Mouse (Mus musculus): ENCODE data around the gene Lnp1. TPM values are rescaled to one million over a fixed set of nuclear protein-coding genes. Genes with fewer than 3 reads are reported as not detected.

The Lnp1 gene
- polyA plus RNA-seq (2012; rRNA removed), result not detected in 2 replicates

DNA sequence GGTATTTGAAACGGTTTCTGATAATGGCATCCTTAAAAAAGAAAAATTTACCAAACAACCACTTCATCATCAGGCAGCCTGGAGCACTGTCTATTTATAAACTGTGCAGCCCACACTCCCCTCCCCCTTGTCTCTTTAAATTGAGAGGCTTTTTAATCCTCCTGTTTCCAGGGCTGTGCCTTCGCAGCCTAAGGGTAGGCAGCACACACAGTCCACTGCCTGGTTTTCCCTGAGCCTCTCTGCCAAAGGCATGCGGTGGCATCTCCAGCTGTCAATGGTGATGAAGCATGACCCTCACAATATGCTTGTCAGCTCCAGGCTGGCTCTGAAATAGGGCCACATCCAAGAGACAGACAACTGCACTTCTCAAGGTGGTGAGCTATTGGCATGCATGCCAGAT is at the start of gene Lnp1:
Lnp1 (minus strand) TSS at position 39 of the 400 bp plus-strand sequence.

DNA sequence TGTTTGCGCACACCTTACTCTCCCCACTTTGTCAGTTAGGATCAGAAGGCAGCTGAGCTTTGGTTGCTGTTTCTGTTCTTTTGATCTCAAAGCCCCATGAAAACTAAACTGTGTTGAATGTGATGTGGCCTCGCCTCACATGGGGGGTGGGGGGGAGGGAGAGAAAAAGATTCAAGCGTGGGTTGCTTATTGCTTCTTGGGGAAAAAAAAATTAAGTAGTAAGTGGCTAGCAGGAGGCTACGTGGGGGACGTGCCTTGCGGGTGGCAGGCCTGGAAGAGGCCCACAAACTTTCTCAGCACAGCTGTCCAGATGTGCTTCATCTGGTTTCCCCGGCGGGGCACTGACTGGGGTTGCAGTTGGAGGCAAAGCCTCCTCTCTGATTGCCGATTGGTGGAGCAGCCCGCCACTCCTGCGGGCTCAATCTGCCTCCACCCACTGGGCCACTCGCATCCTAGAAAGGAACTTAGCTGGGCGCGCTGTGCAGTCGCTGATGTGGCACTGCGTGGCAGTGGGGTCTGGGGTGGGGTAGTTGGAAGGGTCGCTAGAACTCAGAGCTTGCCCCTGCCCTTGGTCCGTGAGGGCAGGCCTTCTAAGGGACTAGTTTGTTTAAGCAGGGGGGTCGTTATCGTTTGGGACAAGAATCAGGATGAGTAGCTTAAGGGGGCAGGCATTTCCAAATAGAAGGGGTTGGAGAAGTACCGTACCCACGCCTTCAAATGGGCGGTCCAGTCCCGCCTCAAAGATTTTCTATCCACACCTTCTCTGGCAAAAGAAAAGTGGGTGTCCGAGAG is 41.8 kb downstream of the Lnp1 start, which contains the start of gene Tmem45a:
Tmem45a (minus strand) TSS at position 343 of the 792 bp plus-strand sequence.

Other genes starting within 250 kb of the Lnp1 start
- 63.8 and 68.3 TPM in 2 replicates for gene Tfg, start 210.6 kb downstream of the Lnp1 start, polyA plus RNA-seq (2012; rRNA removed)
- gene Adgrg7, start 132.2 kb downstream of the Lnp1 start, polyA plus RNA-seq (2012; rRNA removed), result not detected in 2 replicates
- 6.5 and 6.8 TPM in 2 replicates for gene Tmem45a, start 41.9 kb downstream of the Lnp1 start, polyA plus RNA-seq (2012; rRNA removed)
- 0.06 TPM in 2 replicates for gene Tmem45a2, start 143.3 kb upstream of the Lnp1 start, polyA plus RNA-seq (2012; rRNA removed)
- gene Tomm70a, start 193.6 kb upstream of the Lnp1 start, polyA plus RNA-seq (2012; rRNA removed), result 3.4 and 4.8 TPM in 2 replicates
- gene Nit2, start 239.3 kb upstream of the Lnp1 start, polyA plus RNA-seq (2012; rRNA removed), result 4.2 and 5.5 TPM in 2 replicates

All from stomach, adult 2 months (tissue).